Mouse (Mus musculus) MN1 (cell line): ENCODE data around the gene Tshz2.
A peak's percentile ranks its signal among the peaks of the same experiment; 100 is the strongest.
"Not testable (repeated sequence)": the region's sequence is repeated elsewhere in the genome, so short reads cannot be mapped to it uniquely, and the experiment has no call there.

Source experiments
- DNase-seq: peaks from one replicate; pipeline ENCODE4 v3.0.0-alpha.2; 2016; ENCODE audit warnings: low spot score

The Tshz2 gene

DNA sequence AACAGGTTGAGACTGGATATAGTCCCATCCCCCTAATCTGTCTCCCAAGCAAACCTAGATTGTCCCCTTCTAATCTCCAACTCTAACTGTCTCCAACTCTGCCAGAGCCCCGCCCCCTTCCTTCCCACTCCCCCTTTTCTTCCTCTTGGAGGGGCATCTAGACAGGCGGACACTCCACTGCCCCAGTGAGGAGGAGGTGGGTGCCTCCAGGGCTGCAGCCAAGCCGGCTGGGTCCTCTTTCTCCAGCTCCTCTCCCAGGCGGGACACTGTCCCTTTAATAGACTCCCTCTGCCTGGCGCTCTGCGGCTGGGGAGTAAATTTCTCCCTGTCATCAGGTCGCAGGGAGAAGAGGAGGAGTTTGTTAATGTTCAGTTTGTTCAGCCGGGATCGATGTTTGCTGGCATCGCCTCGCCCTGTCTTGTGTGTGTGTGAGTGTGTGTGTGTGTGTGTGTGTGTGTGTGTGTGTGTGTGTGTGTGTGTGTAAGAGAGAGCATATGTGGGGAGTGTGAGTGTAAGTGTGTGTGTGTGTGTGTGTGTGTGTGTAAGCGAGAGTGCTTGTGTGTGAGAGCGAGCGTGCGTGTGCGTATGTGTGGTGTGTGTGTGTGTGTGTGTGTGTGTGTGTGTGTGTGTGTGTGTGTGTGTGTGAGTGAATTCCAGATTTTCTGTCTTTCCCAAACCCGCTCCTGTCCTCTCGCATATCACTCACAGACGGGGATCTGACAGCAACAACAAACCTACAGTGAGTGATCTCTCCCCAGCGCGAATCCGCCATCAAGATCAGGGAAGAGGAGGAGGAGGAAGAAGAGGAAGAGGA is at the start of gene Tshz2:
Gene Tshz2, plus strand, starts transcription at position 676 of the 814 bp plus-strand sequence.
- DNase-seq = peak; percentile 89

DNA sequence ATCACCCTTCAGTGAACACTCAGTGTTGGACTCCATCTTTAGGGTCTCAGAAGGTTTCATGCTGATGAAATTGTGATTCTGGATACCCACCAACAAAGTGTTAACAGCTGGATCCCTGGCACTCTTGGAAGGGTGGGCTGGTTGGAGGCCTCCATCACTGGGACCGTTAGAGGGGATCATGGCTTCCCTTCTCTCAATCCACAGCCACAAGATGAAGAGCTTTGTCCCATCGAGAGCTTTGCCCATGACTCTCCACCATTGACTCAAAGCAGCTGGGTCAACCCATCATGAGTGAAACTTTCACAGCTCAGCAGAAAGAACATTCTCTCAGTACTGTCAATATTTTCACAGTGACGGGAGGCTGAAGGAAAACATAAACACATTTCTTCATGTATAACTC is 49.3 kb upstream of the Tshz2 start:
- no peak for DNase-seq

DNA sequence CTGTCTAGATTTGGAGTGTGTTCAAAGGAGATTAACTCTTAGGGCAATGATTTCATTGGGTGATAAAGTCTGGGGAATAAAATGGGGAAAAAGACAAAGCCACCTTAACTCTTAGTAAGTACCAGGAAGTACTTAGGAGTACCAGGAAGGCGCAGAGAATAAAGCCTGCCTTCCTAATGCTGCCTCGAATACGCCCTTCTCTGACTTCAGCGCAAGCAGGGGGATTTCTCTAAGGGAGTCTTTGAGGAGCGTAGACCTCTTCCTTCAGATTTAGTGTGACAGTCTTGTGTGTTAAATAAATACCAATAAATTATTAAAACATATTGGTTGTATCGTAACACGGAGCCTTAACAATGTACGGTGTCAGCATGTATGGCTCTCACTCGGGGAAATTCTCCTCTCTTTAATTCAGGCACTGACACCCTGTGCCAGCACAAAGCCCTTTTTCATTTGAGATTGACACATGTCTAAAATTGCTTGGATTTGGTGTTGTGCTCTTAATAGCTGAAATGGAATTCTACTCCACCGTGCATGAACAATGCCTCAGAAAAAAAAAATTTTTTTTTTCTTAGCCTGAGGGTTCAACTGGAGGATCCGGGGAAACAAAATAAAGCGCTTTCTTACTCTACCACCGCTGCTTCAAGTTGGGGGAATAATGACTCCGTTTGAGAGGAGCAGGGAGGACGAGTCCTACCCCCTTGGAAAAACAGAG is 47.9 kb upstream of the Tshz2 start:
- no peak for DNase-seq

DNA sequence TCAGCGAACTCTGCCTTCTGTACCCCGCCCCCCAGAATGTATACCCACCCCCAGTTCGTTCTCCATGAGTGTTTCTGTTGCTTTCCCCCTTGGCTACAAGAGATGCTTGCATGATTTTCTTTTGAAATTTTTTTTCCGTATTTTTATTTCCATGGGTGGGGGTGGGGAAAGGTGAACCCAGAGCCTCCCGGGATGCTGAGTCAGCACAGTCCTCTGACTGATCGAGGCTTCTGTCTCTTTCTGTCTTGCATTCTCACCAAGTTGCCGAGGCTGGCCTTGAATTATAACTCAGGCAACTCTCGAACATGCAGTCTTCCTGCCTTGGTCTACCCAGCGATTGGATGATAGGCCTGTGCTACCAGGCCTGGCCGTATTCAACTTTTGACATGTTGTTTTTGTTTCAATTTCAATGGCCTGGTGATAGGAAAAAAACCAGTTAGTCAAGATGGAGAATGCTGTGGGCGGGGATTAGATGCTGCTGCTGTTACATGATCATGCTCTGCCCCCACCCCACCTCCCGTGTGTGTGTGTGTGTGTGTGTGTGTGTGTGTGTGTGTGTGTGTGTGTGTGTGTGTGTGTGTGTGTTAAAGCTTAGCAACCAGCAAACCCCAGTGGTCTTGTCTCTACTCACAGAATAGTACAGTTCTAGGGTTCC is 47.1 kb upstream of the Tshz2 start:
- DNase-seq = no peak

DNA sequence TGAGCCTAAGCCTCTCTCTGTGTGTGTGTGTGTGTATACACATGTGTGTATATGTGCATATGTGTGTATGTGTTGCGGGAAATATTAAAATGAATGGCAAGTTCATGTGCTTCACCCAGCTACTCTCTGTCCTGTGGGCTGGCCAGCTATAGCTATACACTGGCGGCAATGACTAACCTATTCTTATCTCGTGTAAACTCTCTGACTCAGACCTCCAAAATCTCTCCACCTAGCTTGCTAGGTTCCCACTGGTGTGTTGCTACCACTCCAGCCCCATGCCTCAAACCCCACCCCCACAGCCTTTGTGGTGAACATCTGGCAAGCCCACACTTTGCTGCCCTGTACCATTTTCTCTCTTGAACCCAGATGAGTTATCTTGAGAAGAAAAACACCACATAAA is 46.1 kb upstream of the Tshz2 start:
- no peak for DNase-seq

DNA sequence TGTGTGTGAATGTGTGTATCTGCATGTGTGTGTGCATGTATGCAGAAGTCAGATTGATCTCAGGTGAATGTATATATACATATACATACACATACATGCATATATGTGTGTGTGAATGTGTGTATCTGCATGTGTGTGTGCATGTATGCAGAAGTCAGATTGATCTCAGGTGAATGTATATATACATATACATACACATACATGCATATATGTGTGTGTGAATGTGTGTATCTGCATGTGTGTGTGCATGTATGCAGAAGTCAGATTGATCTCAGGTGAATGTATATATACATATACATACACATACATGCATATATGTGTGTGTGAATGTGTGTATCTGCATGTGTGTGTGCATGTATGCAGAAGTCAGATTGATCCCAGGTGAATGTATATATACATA is 45.2 kb upstream of the Tshz2 start, which contains the start of gene Gm11011:
Gene Gm11011, minus strand, starts transcription at position 101 of the 400 bp plus-strand sequence.
- not testable (repeated sequence) for DNase-seq

DNA sequence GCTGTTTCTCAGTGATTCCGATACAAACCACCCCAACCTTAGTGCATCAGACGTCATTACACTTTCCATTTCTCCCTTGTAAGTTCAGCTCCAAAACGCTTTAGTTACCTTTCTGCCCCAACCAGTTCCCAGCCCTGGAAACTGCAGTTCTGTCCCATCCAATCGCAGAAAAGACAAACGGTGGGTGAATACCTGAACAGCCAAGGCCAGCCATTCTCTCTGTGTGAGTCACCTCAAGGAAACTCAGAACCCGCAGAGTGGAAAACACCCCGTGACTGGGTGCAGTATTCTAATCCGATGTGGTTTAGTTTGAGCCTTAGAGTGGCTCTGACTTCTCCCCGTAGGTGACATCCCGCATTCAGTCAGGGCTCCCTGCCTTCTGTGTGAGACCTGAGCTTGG is 43.1 kb upstream of the Tshz2 start:
- DNase-seq = no peak

DNA sequence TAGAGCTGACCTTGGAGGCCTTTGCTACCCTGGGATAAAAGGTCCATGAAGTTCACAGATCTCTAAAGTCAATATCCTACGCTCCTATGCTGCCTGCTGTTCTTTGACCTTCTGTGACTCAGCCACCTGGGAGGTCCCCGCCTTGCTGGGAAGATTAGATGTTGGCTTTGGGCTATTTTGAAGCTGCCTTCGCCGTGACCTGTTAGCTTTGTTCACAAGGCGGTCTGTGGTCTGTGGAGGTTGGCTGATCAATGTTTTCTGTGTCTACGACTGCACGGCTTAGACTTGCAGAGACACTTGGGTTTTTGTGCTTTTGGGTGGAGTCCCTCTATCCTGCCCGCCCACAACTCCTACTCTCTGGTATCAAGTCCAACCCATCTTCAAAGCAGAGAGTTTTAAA is 42.4 kb upstream of the Tshz2 start:
- no peak for DNase-seq

DNA sequence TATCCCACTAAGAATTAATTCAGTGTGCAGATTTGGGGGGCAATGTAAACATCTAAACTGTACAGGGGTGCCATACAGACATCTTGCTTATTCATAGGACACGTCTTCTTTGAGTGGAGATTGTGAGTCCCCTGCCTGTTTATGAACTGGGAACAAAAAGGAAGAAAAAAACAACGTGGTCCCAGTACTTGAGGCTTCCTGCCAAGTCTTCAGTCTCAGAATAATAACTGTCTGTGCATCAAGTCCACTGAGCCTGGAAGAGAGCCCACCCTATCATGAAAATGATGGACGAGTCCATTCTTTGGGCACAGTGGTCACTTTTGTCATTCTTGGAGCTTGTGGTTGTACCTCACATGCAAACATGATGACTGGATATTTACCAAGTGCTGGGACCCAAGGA is 39.1 kb upstream of the Tshz2 start:
- DNase-seq = no peak

DNA sequence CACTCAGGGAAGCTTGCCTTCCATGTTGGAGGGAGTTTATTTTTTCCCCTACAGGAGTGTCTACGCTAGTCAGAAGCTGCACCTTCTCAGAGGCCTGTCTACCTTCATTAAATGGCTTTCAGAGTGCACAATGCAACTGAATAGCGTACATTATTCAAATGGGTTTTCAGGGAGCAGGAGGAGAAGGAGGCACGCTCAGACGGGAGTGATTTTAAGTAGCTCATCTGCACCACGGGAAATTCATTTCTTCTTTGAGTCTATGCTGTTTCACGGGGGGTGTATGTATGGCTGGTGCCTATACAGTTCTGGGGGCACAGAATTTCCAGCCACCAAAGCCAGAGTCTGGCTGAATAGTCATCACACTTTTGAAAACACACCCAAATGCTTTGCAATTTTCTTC is 35.5 kb upstream of the Tshz2 start:
- no peak for DNase-seq

DNA sequence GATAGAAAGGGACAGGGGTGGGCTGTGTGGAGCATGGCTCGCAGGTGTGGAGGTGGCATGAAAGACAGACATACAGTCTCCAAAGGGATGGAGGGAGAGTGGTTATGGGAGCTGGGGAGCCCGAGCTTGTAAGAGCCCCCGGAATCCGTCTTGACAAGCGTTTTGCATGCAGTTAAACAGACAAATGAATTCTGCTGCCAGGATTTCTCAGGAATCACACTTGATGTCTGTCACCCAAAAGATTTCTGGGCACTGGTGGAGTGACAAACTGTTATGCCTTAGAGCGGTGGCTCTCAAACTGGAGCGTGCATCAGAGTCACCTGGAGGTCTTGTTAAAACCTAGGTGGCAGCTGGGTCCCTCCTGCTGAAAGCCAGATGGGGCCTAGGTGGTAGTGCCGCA is 34.8 kb upstream of the Tshz2 start:
- no peak for DNase-seq

DNA sequence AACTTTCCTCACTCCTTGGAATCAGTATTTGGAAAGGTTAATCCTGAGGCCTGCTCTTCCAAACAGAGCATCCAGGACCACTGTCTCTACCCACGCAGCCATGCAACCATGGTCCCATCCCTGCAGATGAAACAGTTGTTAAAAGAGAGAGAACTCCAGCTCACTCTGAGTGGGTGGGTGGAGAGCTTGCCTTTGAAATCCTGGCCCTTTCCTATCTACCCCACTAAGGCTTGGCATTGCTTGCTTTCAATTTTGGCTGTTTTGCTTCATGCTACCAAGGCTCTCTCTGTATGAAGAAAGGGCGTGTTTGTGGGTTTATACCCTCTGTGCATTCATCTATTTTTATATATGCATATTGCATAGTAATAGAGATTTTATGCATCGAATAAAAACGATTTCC is 33.2 kb upstream of the Tshz2 start:
- DNase-seq = no peak

DNA sequence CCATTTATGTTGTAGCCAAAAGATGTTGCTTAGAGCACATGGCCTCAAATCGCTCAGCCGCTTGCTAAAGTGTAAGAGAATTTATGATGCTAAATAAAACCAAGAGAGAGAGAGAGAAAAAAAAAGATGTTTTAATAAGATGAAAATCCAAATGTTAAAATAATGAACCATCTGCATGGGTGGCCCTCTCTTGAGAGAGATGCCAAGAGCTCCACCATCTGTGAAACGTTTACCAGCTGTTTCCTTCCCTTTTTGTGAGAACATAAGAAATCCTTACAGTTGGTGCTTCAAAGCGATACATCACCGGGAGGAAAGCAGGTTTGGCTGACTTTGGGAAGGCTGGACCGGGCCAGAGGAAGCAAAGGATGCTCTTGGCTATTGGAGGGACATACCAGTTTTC is 32.6 kb upstream of the Tshz2 start:
- DNase-seq = no peak

DNA sequence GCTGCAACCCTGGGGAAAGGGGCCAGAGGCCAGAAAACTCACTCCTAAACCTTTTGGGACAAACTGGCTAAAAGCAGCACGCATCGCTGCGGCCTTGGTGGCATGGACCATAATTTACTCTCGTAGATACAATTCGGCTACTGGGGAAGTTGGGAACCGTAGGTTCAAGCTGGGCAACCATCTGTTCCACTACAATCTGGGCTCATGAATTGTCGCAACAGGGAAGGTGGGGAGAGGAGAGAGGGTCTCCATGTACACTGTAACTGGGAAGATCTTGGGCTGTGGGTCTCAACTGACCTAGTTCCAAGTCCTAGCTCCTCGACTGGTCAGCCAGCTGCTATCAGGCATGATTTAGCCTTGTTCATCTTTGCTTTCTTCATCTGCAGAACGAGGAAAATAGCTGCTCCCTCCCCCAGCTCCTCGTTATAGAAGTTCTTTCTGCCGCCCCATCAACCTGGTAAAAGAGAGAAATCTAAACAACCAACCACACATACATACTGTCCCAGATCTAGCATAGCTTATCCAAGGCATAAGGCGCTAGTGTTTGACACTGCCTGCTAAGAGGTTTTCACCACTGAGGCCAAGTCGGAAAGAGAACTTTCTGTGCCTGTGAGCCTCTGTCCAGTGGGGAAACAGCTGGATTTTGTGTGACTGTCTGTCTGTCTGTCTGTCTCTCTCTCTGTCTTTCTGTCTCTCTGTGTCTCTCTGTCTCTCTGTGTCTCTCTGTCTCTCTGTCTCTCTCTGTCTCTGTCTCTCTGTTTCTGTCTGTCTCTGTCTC is 25.7 kb upstream of the Tshz2 start:
- no peak for DNase-seq

DNA sequence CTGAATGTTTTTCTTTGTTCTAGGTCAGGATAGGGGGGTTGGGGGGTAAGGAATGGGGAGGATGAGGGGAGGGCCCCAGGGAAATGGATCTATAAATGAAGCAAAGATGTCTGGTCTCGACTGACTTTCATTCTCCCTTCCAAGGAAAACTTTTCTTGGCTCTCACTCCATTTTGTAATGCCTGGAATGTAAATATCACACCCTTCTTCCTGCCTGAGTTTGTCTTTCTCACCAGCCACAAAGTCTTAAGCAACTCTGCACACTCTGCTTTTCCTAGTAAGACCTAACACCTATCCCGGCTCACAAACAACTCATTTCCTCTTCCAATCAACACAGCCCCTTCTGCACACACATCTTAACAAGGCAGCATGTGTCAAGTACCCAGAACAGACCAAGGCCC is 25.0 kb upstream of the Tshz2 start:
- no peak for DNase-seq

DNA sequence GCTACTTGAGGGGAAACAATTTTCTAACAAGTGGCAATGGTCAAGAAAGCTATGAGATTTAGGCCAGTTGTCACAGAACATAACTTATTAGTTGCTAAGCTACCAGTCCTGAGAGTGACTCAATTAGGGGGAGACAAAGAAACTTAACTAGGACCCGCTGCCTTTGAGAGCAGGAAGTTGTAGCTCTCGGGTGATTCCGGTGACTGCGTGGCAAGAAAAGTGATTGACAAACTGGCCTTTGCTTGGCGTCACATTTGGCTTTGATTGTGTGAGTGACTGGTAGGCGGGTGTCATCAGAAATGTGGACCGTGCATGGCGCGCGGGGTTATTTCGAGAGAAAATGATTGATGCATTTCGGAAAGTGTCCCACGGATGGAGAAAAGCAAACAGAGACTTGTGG is 22.9 kb upstream of the Tshz2 start:
- DNase-seq = no peak

DNA sequence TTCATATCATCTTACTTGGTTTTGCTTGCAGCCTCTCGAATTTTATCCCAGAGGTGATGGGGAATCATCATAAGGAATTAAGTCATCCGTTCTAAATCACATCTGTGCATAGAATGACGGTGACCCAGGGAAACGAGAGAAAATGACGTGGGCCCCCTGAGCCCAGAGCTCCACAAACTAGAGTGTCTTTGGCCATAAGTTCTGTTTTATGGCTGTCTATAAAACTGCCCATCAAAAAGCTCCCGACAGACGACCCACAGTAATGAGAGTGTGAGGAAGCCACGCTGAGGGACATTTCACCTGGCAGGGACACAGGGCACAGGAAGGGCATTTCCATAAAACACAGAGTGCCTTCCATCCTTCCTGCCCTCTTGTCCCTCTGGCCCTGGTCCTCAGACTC is 21.9 kb upstream of the Tshz2 start:
- DNase-seq = no peak

DNA sequence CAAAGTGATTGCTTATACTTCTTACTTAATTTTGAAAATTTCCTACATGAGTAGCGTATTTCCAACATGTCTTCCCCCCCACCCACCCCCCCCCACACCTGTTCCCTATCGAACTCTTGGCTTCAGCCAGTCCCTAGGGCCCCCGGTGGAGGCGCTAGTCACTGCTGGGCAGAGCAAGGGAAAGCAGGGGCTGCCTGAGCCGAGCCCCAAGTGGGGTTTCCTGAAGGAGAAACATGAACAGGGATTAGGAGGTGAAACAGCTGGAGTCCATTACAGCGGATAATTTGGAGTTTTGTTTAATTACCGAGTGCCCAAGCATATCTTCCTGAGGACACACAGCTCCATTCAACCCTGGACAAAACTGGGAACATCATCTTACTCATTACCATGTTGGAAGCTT is 21.3 kb upstream of the Tshz2 start:
- DNase-seq = no peak

DNA sequence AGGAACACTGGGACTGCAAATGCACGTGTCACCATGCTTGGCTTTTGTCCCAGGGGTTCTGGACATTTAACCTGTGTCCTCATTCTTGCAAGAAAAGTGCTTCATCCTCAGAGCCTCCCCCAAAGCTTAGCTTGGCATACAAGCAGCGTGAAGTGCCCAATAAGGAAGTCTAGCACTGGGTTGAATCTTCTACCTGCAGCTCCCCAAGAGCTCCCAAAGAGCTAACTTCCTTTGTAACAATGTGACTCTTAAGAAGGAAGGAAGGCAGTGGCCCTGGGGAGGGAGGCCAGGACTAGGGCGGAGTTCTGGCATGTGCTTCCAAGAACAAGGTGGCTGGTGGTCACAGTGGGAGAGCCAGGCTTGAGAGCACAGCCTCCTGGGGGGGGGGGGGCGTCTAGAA is 18.1 kb upstream of the Tshz2 start:
- peak; percentile 20 for DNase-seq

DNA sequence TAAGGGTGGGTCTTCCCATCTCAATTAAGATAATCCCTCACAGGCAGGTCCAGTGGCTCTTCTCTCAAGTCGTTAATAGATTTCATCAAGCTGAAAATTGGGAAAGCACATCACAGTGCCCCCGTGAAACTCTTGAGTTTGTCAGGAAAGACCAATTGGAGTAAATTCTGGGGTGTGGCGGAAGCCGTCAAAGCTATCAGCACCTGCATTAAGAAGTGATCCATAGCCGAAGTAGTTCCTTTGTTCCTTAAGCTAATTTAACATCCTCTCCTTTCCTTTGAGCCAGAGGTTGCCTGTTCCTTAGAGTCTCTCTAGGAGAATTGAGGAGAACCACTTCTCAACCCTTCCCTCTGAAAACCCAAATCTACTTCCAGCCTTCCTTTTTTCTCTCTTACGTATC is 16.8 kb upstream of the Tshz2 start:
- DNase-seq = no peak

DNA sequence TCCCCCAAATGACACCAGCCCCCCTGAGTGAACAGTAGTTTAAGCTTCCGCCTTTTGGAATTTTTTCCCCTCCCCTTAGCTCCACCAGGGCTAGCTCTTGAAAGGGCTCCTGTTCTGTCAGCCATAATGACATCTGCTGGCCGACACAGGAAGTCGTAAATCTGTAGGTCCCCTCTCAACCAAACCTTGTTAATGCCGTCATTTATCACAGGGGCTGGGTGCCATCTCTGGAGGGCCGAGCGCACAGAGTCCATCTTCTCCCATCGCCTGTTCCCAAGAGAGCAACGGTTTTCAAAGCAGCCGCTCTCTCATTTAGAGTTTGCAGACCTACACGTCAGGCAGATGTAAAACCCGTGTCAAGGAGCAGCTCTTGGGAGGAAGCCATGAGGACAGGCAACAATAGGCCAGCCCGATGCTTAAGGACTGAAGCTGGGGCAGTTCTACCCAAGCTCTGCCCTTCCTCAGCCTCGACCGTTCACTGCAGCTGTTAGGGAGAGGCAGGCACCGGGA is 11.6 kb upstream of the Tshz2 start:
- peak; percentile 93 for DNase-seq

DNA sequence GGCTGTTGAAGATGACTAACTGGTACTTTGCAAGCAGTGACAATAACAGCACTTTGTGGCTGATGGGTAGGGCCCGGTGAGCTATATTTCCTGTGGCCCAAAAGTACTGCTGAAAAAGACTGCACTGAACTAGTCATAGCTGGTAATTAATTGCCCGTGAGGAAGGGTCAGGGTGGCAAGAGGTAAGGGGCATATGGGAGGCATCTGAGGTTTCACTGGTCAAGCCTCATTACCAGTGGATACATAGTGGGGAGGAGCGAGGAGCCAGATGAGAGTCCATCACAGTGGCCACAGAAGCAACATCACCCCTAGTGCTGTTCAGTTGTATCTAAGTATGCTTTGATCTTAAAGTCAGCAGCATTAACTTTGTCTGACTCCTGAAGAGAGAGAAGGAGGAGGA is 2.7 kb upstream of the Tshz2 start:
- no peak for DNase-seq
